Mouse (Mus musculus): Measurements from ENCODE around the gene Usp3. TPM values are rescaled to one million over a fixed set of nuclear protein-coding genes. Genes with fewer than 3 reads are reported as not detected.
A peak's percentile ranks its signal among the peaks of the same experiment; 100 is the strongest.

Gene Usp3
- polyA plus RNA-seq, 1 experiment from 2014 or later: 72.7 TPM

DNA sequence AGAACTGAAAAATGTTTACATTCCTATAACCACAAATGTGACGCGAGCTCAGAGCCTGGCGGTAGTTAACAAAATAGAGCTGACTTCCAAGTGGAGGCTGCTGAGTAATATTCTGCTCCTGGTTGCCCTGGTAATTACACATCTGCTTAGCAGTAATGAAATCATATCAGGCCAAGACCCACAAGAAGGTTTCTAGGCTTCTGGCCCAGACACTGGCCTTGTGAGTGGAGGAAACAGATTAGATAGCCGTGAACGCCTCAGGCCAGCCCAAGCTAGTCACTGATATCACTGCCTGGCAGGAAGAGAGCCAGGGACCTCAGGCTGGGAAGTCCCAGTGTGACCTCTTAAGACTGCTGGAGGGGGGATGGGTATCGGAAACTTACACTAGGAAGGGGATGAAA is 27.6 kb upstream of the Usp3 start:
- 36% methylated on average over 6 of the region's 6 CpGs for WGBS
- no peak overlapping the region for H3K4me3 ChIP-seq (replicated peaks; ENCODE audit: low read length)
- H3K27me3 ChIP-seq (ENCODE audit: control insufficient read depth, insufficient read depth, low read length): no peaks in the 10 kb centered on the region
- no peak overlapping the region for H3K9ac ChIP-seq
- H3K27ac ChIP-seq: peak overlapping the region; percentile 15
- no peaks in the 10 kb centered on the region for H3K9me3 ChIP-seq (ENCODE audit: control insufficient read depth, low read length)
- no peak for ATAC-seq (ENCODE audit: low FRiP score)
- no peak for DNase-seq (ENCODE audit: low spot score)
- H3K4me1 ChIP-seq (replicated peaks; ENCODE audit: control insufficient read depth, insufficient read depth, low read length): peaks cover 7% of the 10 kb centered on the region; the same call in 1 of the 2 replicates
- no peaks in the 10 kb centered on the region for H3K36me3 ChIP-seq (replicated peaks; ENCODE audit: control insufficient read depth, insufficient read depth)
- H3K4me2 ChIP-seq (replicated peaks): no peak overlapping the region

DNA sequence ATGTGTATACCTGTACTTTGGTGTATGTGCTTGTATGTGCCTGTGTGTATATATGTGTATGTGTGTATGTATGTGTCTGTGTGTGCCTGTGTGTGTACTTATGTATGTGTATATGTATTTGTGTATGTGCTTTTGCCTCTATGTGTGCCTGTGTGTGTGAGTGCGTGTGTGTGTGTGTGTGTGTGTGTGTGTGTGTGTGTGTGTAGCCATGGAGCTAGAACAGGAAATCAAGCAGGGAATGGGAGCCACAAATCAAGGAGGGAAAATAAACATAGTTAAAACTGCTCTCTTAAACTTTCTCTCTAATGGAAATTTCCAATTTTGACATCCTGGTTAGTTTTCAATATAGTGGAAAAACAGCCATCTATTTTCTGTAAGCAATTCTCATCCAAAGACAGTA is 27.1 kb upstream of the Usp3 start:
- Histone ChIP-seq H3K36me3 (replicated peaks; ENCODE audit: control insufficient read depth, insufficient read depth) (no peaks in the 10 kb centered on the region), H3K27ac (peak overlapping the region; percentile 15; the same call in 1 of the 2 replicates), H3K27me3 (ENCODE audit: control insufficient read depth, insufficient read depth, low read length) (no peaks in the 10 kb centered on the region), H3K4me2 (replicated peaks) (no peak overlapping the region), H3K9ac (no peak overlapping the region), H3K4me3 (replicated peaks; ENCODE audit: low read length) (no peak overlapping the region), H3K9me3 (ENCODE audit: control insufficient read depth, low read length) (no peaks in the 10 kb centered on the region), H3K4me1 (replicated peaks; ENCODE audit: control insufficient read depth, insufficient read depth, low read length) (peaks cover 7% of the 10 kb centered on the region; the same call in 1 of the 2 replicates)
- DNase-seq (ENCODE audit: low spot score): no peak
- no peak for ATAC-seq (ENCODE audit: low FRiP score)
- WGBS: 88% methylated on average over 1 of the region's 1 CpGs

GRCm38 (mm10) chr9:66617812-66618211 is 24.9 kb upstream of the Usp3 start:
- Histone ChIP-seq H3K36me3 (replicated peaks; ENCODE audit: control insufficient read depth, insufficient read depth) (no peaks in the 10 kb centered on the region), H3K9me3 (ENCODE audit: control insufficient read depth, low read length) (no peaks in the 10 kb centered on the region), H3K27ac (no peak overlapping the region), H3K4me3 (replicated peaks; ENCODE audit: low read length) (no peak overlapping the region), H3K9ac (no peak overlapping the region), H3K27me3 (ENCODE audit: control insufficient read depth, insufficient read depth, low read length) (no peaks in the 10 kb centered on the region), H3K4me1 (replicated peaks; ENCODE audit: control insufficient read depth, insufficient read depth, low read length) (peaks cover 7% of the 10 kb centered on the region; the same call in 1 of the 2 replicates), H3K4me2 (replicated peaks) (no peak overlapping the region)
- ATAC-seq (ENCODE audit: low FRiP score) (no peak), DNase-seq (ENCODE audit: low spot score) (no peak)
- WGBS: 97% methylated on average over 2 of the region's 2 CpGs

GRCm38 (mm10) chr9:66616858-66617257 is 23.9 kb upstream of the Usp3 start:
- no peak overlapping the region for H3K9ac ChIP-seq
- WGBS: 72% methylated on average over 4 of the region's 4 CpGs

DNA sequence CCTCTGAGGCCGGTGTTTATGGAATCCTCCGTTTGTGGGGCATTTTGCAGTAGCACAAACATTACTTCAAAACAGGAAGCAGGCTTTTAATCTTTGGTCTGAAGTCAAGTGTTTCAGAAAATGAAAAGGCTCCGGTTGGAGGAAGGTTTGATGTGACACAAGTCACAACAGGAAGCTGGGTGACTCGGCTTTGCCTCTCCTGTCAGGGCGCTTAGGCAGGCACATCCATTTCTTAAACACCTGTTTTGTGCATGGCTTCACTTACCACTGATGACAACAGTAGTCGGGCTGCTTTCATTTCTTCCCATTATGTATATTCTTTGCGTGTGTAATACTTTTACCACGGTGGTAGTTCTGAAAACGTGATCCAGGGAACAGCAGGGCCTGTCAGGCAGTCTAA is 22.2 kb upstream of the Usp3 start:
- Histone ChIP-seq H3K27me3 (ENCODE audit: control insufficient read depth, insufficient read depth, low read length) (no peaks in the 10 kb centered on the region), H3K4me3 (replicated peaks; ENCODE audit: low read length) (no peak overlapping the region), H3K4me2 (replicated peaks) (no peak overlapping the region), H3K27ac (no peak overlapping the region), H3K4me1 (replicated peaks; ENCODE audit: control insufficient read depth, insufficient read depth, low read length) (no peaks in the 10 kb centered on the region), H3K9ac (no peak overlapping the region), H3K36me3 (replicated peaks; ENCODE audit: control insufficient read depth, insufficient read depth) (no peaks in the 10 kb centered on the region), H3K9me3 (ENCODE audit: control insufficient read depth, low read length) (no peaks in the 10 kb centered on the region)
- DNase-seq (ENCODE audit: low spot score) (no peak), ATAC-seq (ENCODE audit: low FRiP score) (no peak)
- WGBS: 83% methylated on average over 9 of the region's 9 CpGs

More at GRCm38 (mm10) chr9:66616858-66617257, 23.9 kb upstream of the Usp3 start:
- Histone ChIP-seq H3K4me1 (replicated peaks; ENCODE audit: control insufficient read depth, insufficient read depth, low read length) (peaks cover 7% of the 10 kb centered on the region; the same call in 1 of the 2 replicates), H3K4me3 (replicated peaks; ENCODE audit: low read length) (no peak overlapping the region), H3K9me3 (ENCODE audit: control insufficient read depth, low read length) (no peaks in the 10 kb centered on the region), H3K4me2 (replicated peaks) (no peak overlapping the region), H3K27ac (no peak overlapping the region), H3K36me3 (replicated peaks; ENCODE audit: control insufficient read depth, insufficient read depth) (no peaks in the 10 kb centered on the region), H3K27me3 (ENCODE audit: control insufficient read depth, insufficient read depth, low read length) (no peaks in the 10 kb centered on the region)
- ATAC-seq (ENCODE audit: low FRiP score) (no peak), DNase-seq (ENCODE audit: low spot score) (no peak)

GRCm38 (mm10) chr9:66614547-66614946 is 21.6 kb upstream of the Usp3 start:
- Histone ChIP-seq H3K4me3 (replicated peaks; ENCODE audit: low read length) (no peak overlapping the region), H3K9ac (no peak overlapping the region), H3K36me3 (replicated peaks; ENCODE audit: control insufficient read depth, insufficient read depth) (no peaks in the 10 kb centered on the region), H3K4me2 (replicated peaks) (no peak overlapping the region), H3K4me1 (replicated peaks; ENCODE audit: control insufficient read depth, insufficient read depth, low read length) (no peaks in the 10 kb centered on the region), H3K27me3 (ENCODE audit: control insufficient read depth, insufficient read depth, low read length) (no peaks in the 10 kb centered on the region), H3K27ac (no peak overlapping the region), H3K9me3 (ENCODE audit: control insufficient read depth, low read length) (no peaks in the 10 kb centered on the region)
- WGBS: 79% methylated on average over 7 of the region's 7 CpGs
- no peak for DNase-seq (ENCODE audit: low spot score)
- ATAC-seq (ENCODE audit: low FRiP score): no peak

GRCm38 (mm10) chr9:66613667-66614066 is 20.7 kb upstream of the Usp3 start:
- H3K9ac ChIP-seq: no peak overlapping the region
- ATAC-seq (ENCODE audit: low FRiP score): no peak
- no peaks in the 10 kb centered on the region for H3K4me1 ChIP-seq (replicated peaks; ENCODE audit: control insufficient read depth, insufficient read depth, low read length)
- H3K4me2 ChIP-seq (replicated peaks): no peak overlapping the region
- WGBS: 89% methylated on average over 7 of the region's 7 CpGs
- no peak overlapping the region for H3K4me3 ChIP-seq (replicated peaks; ENCODE audit: low read length)
- no peak for DNase-seq (ENCODE audit: low spot score)
- no peaks in the 10 kb centered on the region for H3K27me3 ChIP-seq (ENCODE audit: control insufficient read depth, insufficient read depth, low read length)
- H3K36me3 ChIP-seq (replicated peaks; ENCODE audit: control insufficient read depth, insufficient read depth): no peaks in the 10 kb centered on the region
- H3K27ac ChIP-seq: no peak overlapping the region
- no peaks in the 10 kb centered on the region for H3K9me3 ChIP-seq (ENCODE audit: control insufficient read depth, low read length)

DNA sequence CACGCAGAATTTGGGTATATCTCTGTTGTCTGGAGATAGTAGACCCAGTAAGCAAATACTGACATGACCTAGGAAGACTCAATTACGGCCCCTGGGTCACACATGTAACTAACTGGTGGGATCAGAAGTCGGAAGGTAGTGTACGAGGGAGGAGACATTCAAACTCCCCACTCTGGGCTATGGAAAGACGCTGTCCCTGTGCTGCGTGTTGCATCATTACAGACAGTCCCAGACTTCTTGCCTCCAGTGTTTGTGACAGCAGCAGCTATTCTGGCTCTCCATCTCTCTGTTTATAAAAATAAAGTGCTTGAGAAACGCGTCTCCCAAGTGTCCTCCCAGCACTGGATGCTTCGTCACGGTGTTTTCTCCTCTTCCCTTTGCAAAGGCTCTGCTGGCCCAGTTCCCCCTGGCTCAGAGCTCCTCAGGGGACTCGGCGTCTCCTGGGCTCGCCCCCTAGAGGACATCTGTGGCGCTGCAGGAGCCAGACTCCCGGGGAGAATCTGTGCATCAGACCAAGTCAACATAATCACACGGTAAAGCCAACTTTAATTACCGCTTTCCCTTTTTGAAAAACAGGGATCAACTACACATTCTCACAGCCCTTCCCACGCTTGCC is 18.6 kb upstream of the Usp3 start:
- Histone ChIP-seq H3K4me3 (replicated peaks; ENCODE audit: low read length) (no peak overlapping the region), H3K9ac (no peak overlapping the region)

GRCm38 (mm10) chr9:66608817-66609345 is 15.9 kb upstream of the Usp3 start:
- Histone ChIP-seq H3K9me3 (ENCODE audit: control insufficient read depth, low read length) (no peaks in the 10 kb centered on the region), H3K36me3 (replicated peaks; ENCODE audit: control insufficient read depth, insufficient read depth) (no peaks in the 10 kb centered on the region), H3K27ac (no peak overlapping the region), H3K9ac (no peak overlapping the region), H3K4me2 (replicated peaks) (no peak overlapping the region), H3K4me1 (replicated peaks; ENCODE audit: control insufficient read depth, insufficient read depth, low read length) (no peaks in the 10 kb centered on the region), H3K4me3 (replicated peaks; ENCODE audit: low read length) (no peak overlapping the region), H3K27me3 (ENCODE audit: control insufficient read depth, insufficient read depth, low read length) (no peaks in the 10 kb centered on the region)
- WGBS: 76% methylated on average over 5 of the region's 5 CpGs
- ATAC-seq (ENCODE audit: low FRiP score): no peak
- DNase-seq (ENCODE audit: low spot score): no peak

More for the DNA sequence above, 18.6 kb upstream of the Usp3 start:
- DNase-seq (ENCODE audit: low spot score) (peak; percentile 82), ATAC-seq (ENCODE audit: low FRiP score) (peak; percentile 51; the same call in 1 of the 2 replicates)
- peak overlapping the region; percentile 34 for H3K4me2 ChIP-seq (replicated peaks)
- no peaks in the 10 kb centered on the region for H3K36me3 ChIP-seq (replicated peaks; ENCODE audit: control insufficient read depth, insufficient read depth)
- 19% methylated on average over 18 of the region's 18 CpGs for WGBS
- no peaks in the 10 kb centered on the region for H3K4me1 ChIP-seq (replicated peaks; ENCODE audit: control insufficient read depth, insufficient read depth, low read length)
- H3K27ac ChIP-seq: no peak overlapping the region
- H3K9me3 ChIP-seq (ENCODE audit: control insufficient read depth, low read length): no peaks in the 10 kb centered on the region
- no peaks in the 10 kb centered on the region for H3K27me3 ChIP-seq (ENCODE audit: control insufficient read depth, insufficient read depth, low read length)

All from hindbrain, embryonic 14.5 days (tissue).